Mouse (Mus musculus) embryonic fibroblast, embryonic 13.5 days (primary cell): ENCODE measurements around the gene Dtnb.

Experiments
- CTCF ChIP-seq: IDR thresholded peaks from 2 replicates; pipeline ENCODE4 v1.5.1; 2011; ENCODE audit warnings: mild to moderate bottlenecking, control low read depth, low read length, moderate library complexity, borderline replicate concordance; ENCODE audit not compliant: insufficient read depth
- POLR2A ChIP-seq: IDR thresholded peaks from 2 replicates; pipeline ENCODE4 v1.6.1; 2011; ENCODE audit warnings: low read depth, mild to moderate bottlenecking, control low read depth, low read length, moderate library complexity

DNA sequence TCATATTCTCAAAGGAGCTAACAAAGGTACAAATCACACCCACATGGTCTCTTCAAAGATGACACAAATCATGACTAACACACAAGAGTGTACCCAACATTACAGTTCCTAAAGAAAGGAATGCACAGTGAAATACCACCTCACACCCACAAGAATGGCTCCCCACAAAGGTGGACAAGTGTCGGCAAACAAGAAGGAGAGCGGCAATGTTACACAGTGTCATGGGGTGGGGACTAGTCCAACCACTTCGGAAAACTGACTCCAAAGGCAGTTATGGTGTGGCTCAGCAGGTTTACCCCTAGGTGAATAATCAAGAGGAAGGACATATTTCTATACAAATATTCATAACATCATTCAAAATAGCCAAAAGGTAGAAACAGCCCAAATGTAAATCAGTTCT lies 174.2 kb downstream of the Dtnb start:
- TF ChIP-seq POLR2A = no peak
- TF ChIP-seq CTCF = no peak
